Mouse (Mus musculus): ENCODE results near the gene Myoc. TPM values are rescaled to one million over a fixed set of nuclear protein-coding genes. Genes with fewer than 3 reads are reported as not detected.

The Myoc gene
- polyA plus RNA-seq, 1 experiment from 2014 or later: 0.17 TPM

- peaks cover 53% of the 10 kb centered on the region for H3K36me3 ChIP-seq (ENCODE audit: insufficient read depth, low read length)
These were observed 58.9 kb downstream of the Myoc start for GRCm38 (mm10) chr1:162697866-162698265.

More at GRCm38 (mm10) chr1:162697866-162698265, 58.9 kb downstream of the Myoc start:
- no peak for ATAC-seq (ENCODE audit: low FRiP score, low TSS enrichment)
- no peak overlapping the region for H3K9ac ChIP-seq (replicated peaks; ENCODE audit: low read length)
- WGBS: 96% methylated on average over 6 of the region's 6 CpGs
- H3K27me3 ChIP-seq (ENCODE audit: insufficient read depth, low read length): no peaks in the 10 kb centered on the region
- H3K9me3 ChIP-seq (ENCODE audit: low read length): no peaks in the 10 kb centered on the region
- no peak overlapping the region for H3K27ac ChIP-seq (ENCODE audit: low read length)
- H3K4me3 ChIP-seq (ENCODE audit: low read length): no peak overlapping the region
- H3K4me2 ChIP-seq (replicated peaks; ENCODE audit: low read depth, low read length): no peak overlapping the region
- H3K4me1 ChIP-seq (ENCODE audit: insufficient read depth, low read length): no peaks in the 10 kb centered on the region

Small RNAs within 50 kb of the gene (microRNA-seq; reads per million reads assigned to microRNA genes)
- gene Gm27616: not detected

Other genes with a start within 250 kb of the Myoc start
- 6.8 and 8.9 TPM in 2 replicates for gene Dnm3, start 161.1 kb upstream of the Myoc start, polyA plus RNA-seq (2015; fragmentation: Nextera tagmentation; extraction: Ambion mirVana)
- 24.7 and 26.8 TPM in 2 replicates for gene Mettl13, start 90.6 kb upstream of the Myoc start, polyA plus RNA-seq (2015; fragmentation: Nextera tagmentation; extraction: Ambion mirVana)
- gene Vamp4, start 68.6 kb upstream of the Myoc start, polyA plus RNA-seq (2015; fragmentation: Nextera tagmentation; extraction: Ambion mirVana): 51.3 and 52.6 TPM in 2 replicates
- gene Myocos, start 19.1 kb downstream of the Myoc start, polyA plus RNA-seq (2015; fragmentation: Nextera tagmentation; extraction: Ambion mirVana): not detected in 2 replicates
- 124 and 144 TPM in 2 replicates for gene Prrc2c, start 101.4 kb downstream of the Myoc start, polyA plus RNA-seq (2015; fragmentation: Nextera tagmentation; extraction: Ambion mirVana)
- gene Fmo4, start 174.8 kb downstream of the Myoc start, polyA plus RNA-seq (2015; fragmentation: Nextera tagmentation; extraction: Ambion mirVana): 1.7 and 2.1 TPM in 2 replicates
- 62.7 and 65.9 TPM in 2 replicates for gene Fmo1, start 227.5 kb downstream of the Myoc start, polyA plus RNA-seq (2015; fragmentation: Nextera tagmentation; extraction: Ambion mirVana)

Measured in kidney, embryonic 16.5 days (tissue).